In the genomic region with DNA sequence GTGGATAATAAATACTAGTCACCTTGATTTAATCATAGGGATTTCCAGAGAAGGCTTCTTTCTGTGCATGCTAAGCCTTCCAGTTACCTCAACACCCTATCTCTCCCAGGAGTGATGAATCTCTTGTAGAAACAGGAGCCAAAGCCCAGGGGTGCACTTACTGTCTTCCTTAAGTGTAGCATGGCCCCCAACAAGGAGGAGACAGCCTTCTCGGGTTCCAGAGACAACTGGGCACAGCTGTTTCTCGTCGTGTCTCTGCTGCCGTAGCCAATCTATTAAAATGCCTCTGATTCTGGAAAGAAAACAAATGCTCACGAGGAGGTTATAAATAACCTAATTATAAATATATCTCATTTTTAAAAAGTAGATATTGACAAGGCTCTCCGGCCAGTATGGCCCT, we compare ENCODE assay signal across 24 mouse cellular contexts. TPM values are rescaled to one million over a fixed set of nuclear protein-coding genes. Genes with fewer than 3 reads are reported as not detected.
DNase-seq lines count a peak whose midpoint lies in the region.
"Had no signal": no experiment of that assay in that cellular context is flagged by ENCODE, and none has a peak within 500 bp of the region (broad histone marks: within the 10 kb centered on the region; RNA-seq: fewer than 3 reads in every experiment).

No protein-coding gene starts in this region.

- intact Hi-C loops in heart, postnatal 10 days (cut with DNase I): no loop called here

- H3K4me3 ChIP-seq in heart, embryonic 10.5 days: no peak overlapping the region
- H3K4me3 ChIP-seq: forebrain, embryonic 12.5 days; gastrocnemius, adult 2 months; hindbrain, embryonic 10.5 days; intestine, embryonic 15.5 days; limb, embryonic 15.5 days; stomach, embryonic 15.5 days had no signal

- H3K36me3 ChIP-seq in heart, embryonic 10.5 days: no peaks in the 10 kb centered on the region
- H3K36me3 ChIP-seq: forebrain, embryonic 12.5 days; hindbrain, embryonic 10.5 days; intestine, embryonic 15.5 days; limb, embryonic 15.5 days; stomach, embryonic 15.5 days had no signal

- H3K4me1 ChIP-seq in heart, embryonic 10.5 days: peaks cover 6% of the 10 kb centered on the region
- H3K4me1 ChIP-seq: forebrain, embryonic 12.5 days had no signal

- no peak overlapping the region for H3K27ac ChIP-seq in heart, embryonic 10.5 days
- H3K27ac ChIP-seq: forebrain, embryonic 12.5 days; gastrocnemius, adult 2 months; hindbrain, embryonic 10.5 days; intestine, embryonic 15.5 days; limb, embryonic 15.5 days; liver, embryonic 14.5 days; stomach, embryonic 15.5 days had no signal

- DNase-seq in heart, embryonic 10.5 days (ENCODE audit: low spot score): peak; percentile 20
- no peak for DNase-seq in heart, postnatal 10 days
- DNase-seq in kidney, postnatal 4 days: peak; percentile 46 to 53
- no peak for DNase-seq in kidney, adult 11 months
- DNase-seq in lung, postnatal 10 days: peak; percentile 52
- DNase-seq in lung, postnatal 4 days: peak; percentile 20 to 60
- DNase-seq in adrenal gland, postnatal 36 days: no peak
- DNase-seq in cerebellum, adult 9-10 months: no peak
- DNase-seq: adrenal gland, adult 2 months; cerebellum, adult 18-20 months; cerebellum, postnatal 25 days; gastrocnemius, adult 2 months; left cerebral cortex, postnatal 4 days; midbrain, embryonic 14.5 days; right cerebral cortex, adult 18-20 months; thymus, postnatal 25 days had no signal

- 58% methylated on average over 6 of the region's 6 CpGs for WGBS in heart, embryonic 10.5 days

- H3K9me3 ChIP-seq in heart, embryonic 10.5 days: no peaks in the 10 kb centered on the region
- H3K9me3 ChIP-seq: forebrain, embryonic 12.5 days; hindbrain, embryonic 10.5 days; intestine, embryonic 15.5 days; limb, embryonic 15.5 days; stomach, embryonic 15.5 days had no signal

- H3K27me3 ChIP-seq in heart, embryonic 10.5 days (ENCODE audit: insufficient read depth, poor library complexity, severe bottlenecking): peaks cover 4% of the 10 kb centered on the region; the same call in 1 of the 2 replicates
- H3K27me3 ChIP-seq: forebrain, embryonic 12.5 days; intestine, embryonic 15.5 days; limb, embryonic 15.5 days; stomach, embryonic 15.5 days had no signal

RNA-seq across cellular contexts. Expression of gene Rxrg, which starts 48.9 kb away (rescaled TPM):
- 2.0 and 3.5 TPM in 2 replicates for polyA plus RNA-seq in heart, embryonic 10.5 days (2016; fragmentation: Nextera tagmentation; extraction: Ambion mirVana)
- total RNA-seq in heart, postnatal 10 days (2021): 10 to 100 TPM; 25.8 to 28.4 TPM
- 1 to 10 TPM; 4.8 to 5.1 TPM for total RNA-seq in adrenal gland, postnatal 36 days (2021)
- total RNA-seq: MEL had no signal
- polyA plus RNA-seq: C2C12 had no signal

Comparison
In these comparisons a context has a peak if more than half of its experiments do, and no peak if none do; other contexts are left out.
1. DNase-seq: peak in heart, embryonic 10.5 days (single experiment), kidney, postnatal 4 days (2 of 2), lung, postnatal 10 days (single experiment) and lung, postnatal 4 days (2 of 2); none in heart, postnatal 10 days (0 of 2), kidney, adult 11 months (single experiment), adrenal gland, postnatal 36 days (0 of 2) and cerebellum, adult 9-10 months (single experiment).
2. RNA of gene Rxrg, which starts 48.9 kb away (total RNA-seq): 25.8 to 28.4 TPM in heart, postnatal 10 days; 4.8 to 5.1 TPM in adrenal gland, postnatal 36 days; every median in the first group is over 4 times any median in the second.